Mouse (Mus musculus) midbrain, embryonic 11.5 days (tissue): ENCODE measurements around the gene Trim2. TPM values are rescaled to one million over a fixed set of nuclear protein-coding genes. Genes with fewer than 3 reads are reported as not detected.

Source experiments
- ATAC-seq: fragments of 200-750 bp; cut with Nextera tagmentation; 2 replicates; pipeline ENCODE4 v1.8.0; 2017; ENCODE audit warnings: moderate TSS enrichment, moderate library complexity; ENCODE audit not compliant: low FRiP score
- DNase-seq: peaks from one replicate; pipeline ENCODE4 v3.0.0; 2015; ENCODE audit warnings: low spot score; ENCODE audit errors: missing footprints
- H3K27ac ChIP-seq: fragments of 300-500 bp; sonication (generic); 2 replicates; pipeline ENCODE4 v1.5.1; 2014; ENCODE audit warnings: low read depth, low read length
- H3K27me3 ChIP-seq: fragments of 300-500 bp; sonication (generic); 2 replicates; pipeline ENCODE4 v1.6.1; 2014; ENCODE audit warnings: mild to moderate bottlenecking, low read length, moderate library complexity, mixed read lengths; ENCODE audit not compliant: control insufficient read depth, insufficient read depth
- H3K36me3 ChIP-seq: fragments of 300-500 bp; sonication (generic); 2 replicates; pipeline ENCODE4 v1.6.1; 2014; ENCODE audit warnings: mild to moderate bottlenecking, low read length, moderate library complexity, mixed read lengths; ENCODE audit not compliant: control insufficient read depth, insufficient read depth
- H3K4me1 ChIP-seq: fragments of 300-500 bp; sonication (generic); 2 replicates; pipeline ENCODE4 v1.6.1; 2014; ENCODE audit warnings: low read length; ENCODE audit not compliant: control insufficient read depth, insufficient read depth
- H3K4me2 ChIP-seq: fragments of 300-500 bp; sonication (generic); 2 replicates; pipeline ENCODE4 v1.6.1; 2014; ENCODE audit warnings: mild to moderate bottlenecking, moderate library complexity
- H3K4me3 ChIP-seq: fragments of 300-500 bp; sonication (generic); 2 replicates; pipeline ENCODE4 v1.5.1; 2014; ENCODE audit warnings: low read depth, low read length
- H3K9ac ChIP-seq: fragments of 300-500 bp; sonication (generic); 2 replicates; pipeline ENCODE4 v1.6.1; 2014; ENCODE audit warnings: low read length
- H3K9me3 ChIP-seq: fragments of 300-500 bp; sonication (generic); 2 replicates; pipeline ENCODE4 v1.6.1; 2016; ENCODE audit warnings: low read length; ENCODE audit not compliant: control insufficient read depth
- WGBS: fragments of 180-500 bp; shearing (Covaris S2); extraction: QIAGEN DNeasy Blood & Tissue Kit; methylation state at CpG from one replicate; pipeline ENCODE4 v1.1.7; 2014; 5-methylcytosine and 5-hydroxymethylcytosine counted together
- polyA plus RNA-seq: library from polyadenylated mRNA; unstranded; fragments of >200 nt; fragmentation: Nextera tagmentation; extraction: Ambion mirVana; gene quantifications from 2 replicates; pipeline ENCODE4 v1.2.1, GENCODE M21; 2014

The Trim2 gene
- polyA plus RNA-seq, 1 experiment from 2014 or later, result 128 TPM

- 57% methylated on average over 4 of the region's 4 CpGs for WGBS
- H3K36me3 ChIP-seq, result peaks cover 5% of the 10 kb centered on the region; the same call in 1 of the 2 replicates
These were observed 112.8 kb downstream of the Trim2 start for GRCm38 (mm10) chr3:84193881-84194280.

GRCm38 (mm10) chr3:84191141-84191881 is 115.4 kb downstream of the Trim2 start:
- Histone ChIP-seq H3K36me3 (peaks cover 5% of the 10 kb centered on the region; the same call in 1 of the 2 replicates), H3K27ac (no peak overlapping the region), H3K27me3 (no peaks in the 10 kb centered on the region; the same call in 1 of the 2 replicates), H3K4me2 (no peak overlapping the region), H3K4me3 (no peak overlapping the region), H3K9me3 (no peaks in the 10 kb centered on the region), H3K4me1 (peaks cover 10% of the 10 kb centered on the region), H3K9ac (0 out of 2 replicates have a peak overlapping the region, but pooled peaks have one; percentile 20)
- DNase-seq (peak; percentile 88), ATAC-seq (peak; percentile 31)
- WGBS, result 55% methylated on average over 21 of the region's 21 CpGs

More at GRCm38 (mm10) chr3:84193881-84194280, 112.8 kb downstream of the Trim2 start:
- 0 out of 2 replicates have a peak, but pooled peaks have one; percentile 10 for ATAC-seq
- Histone ChIP-seq H3K9ac (no peak overlapping the region), H3K9me3 (no peaks in the 10 kb centered on the region), H3K4me2 (no peak overlapping the region), H3K27me3 (no peaks in the 10 kb centered on the region; the same call in 1 of the 2 replicates), H3K4me3 (no peak overlapping the region), H3K27ac (no peak overlapping the region), H3K4me1 (peaks cover 10% of the 10 kb centered on the region)
- no peak for DNase-seq

GRCm38 (mm10) chr3:84190513-84191061 is 116.1 kb downstream of the Trim2 start:
- ATAC-seq (peak; percentile 66), DNase-seq (peak; percentile 91)
- Histone ChIP-seq H3K9me3 (no peaks in the 10 kb centered on the region), H3K27me3 (no peaks in the 10 kb centered on the region; the same call in 1 of the 2 replicates), H3K36me3 (peaks cover 3% of the 10 kb centered on the region; the same call in 1 of the 2 replicates), H3K9ac (peak overlapping the region; percentile 20; the same call in 1 of the 2 replicates), H3K4me2 (no peak overlapping the region), H3K4me3 (no peak overlapping the region), H3K27ac (no peak overlapping the region), H3K4me1 (peaks cover 10% of the 10 kb centered on the region)
- WGBS, result 17% methylated on average over 41 of the region's 41 CpGs

GRCm38 (mm10) chr3:84189629-84190173 is 117.0 kb downstream of the Trim2 start:
- H3K4me1 ChIP-seq, result peaks cover 10% of the 10 kb centered on the region
- ATAC-seq (no peak), DNase-seq (no peak)
- no peaks in the 10 kb centered on the region; the same call in 1 of the 2 replicates for H3K27me3 ChIP-seq
- H3K9ac ChIP-seq, result no peak overlapping the region
- H3K4me3 ChIP-seq, result no peak overlapping the region
- H3K36me3 ChIP-seq, result peaks cover 3% of the 10 kb centered on the region; the same call in 1 of the 2 replicates
- H3K9me3 ChIP-seq, result no peaks in the 10 kb centered on the region
- H3K27ac ChIP-seq, result no peak overlapping the region
- 67% methylated on average over 10 of the region's 10 CpGs for WGBS
- no peak overlapping the region for H3K4me2 ChIP-seq

GRCm38 (mm10) chr3:84181717-84182116 is 125.0 kb downstream of the Trim2 start:
- no peak for ATAC-seq
- H3K9me3 ChIP-seq, result no peaks in the 10 kb centered on the region
- no peak for DNase-seq
- WGBS, result 20% methylated on average over 4 of the region's 4 CpGs
- no peak overlapping the region for H3K4me3 ChIP-seq
- no peak overlapping the region for H3K4me2 ChIP-seq
- H3K9ac ChIP-seq, result no peak overlapping the region
- H3K36me3 ChIP-seq, result no peaks in the 10 kb centered on the region; the same call in 1 of the 2 replicates
- peaks cover 8% of the 10 kb centered on the region for H3K4me1 ChIP-seq
- H3K27ac ChIP-seq, result no peak overlapping the region
- H3K27me3 ChIP-seq, result no peaks in the 10 kb centered on the region

- Histone ChIP-seq H3K27ac (no peak overlapping the region), H3K9me3 (no peaks in the 10 kb centered on the region), H3K4me3 (no peak overlapping the region), H3K4me1 (peaks cover 12% of the 10 kb centered on the region), H3K27me3 (no peaks in the 10 kb centered on the region), H3K4me2 (no peak overlapping the region), H3K36me3 (peaks cover 2% of the 10 kb centered on the region; the same call in 1 of the 2 replicates), H3K9ac (no peak overlapping the region)
- ATAC-seq (no peak), DNase-seq (no peak)
- WGBS, result 21% methylated on average over 8 of the region's 8 CpGs
These were observed 125.6 kb downstream of the Trim2 start for GRCm38 (mm10) chr3:84181102-84181501.

GRCm38 (mm10) chr3:84180304-84180703 is 126.4 kb downstream of the Trim2 start:
- Histone ChIP-seq H3K27me3 (no peaks in the 10 kb centered on the region), H3K4me2 (no peak overlapping the region), H3K36me3 (peaks cover 2% of the 10 kb centered on the region; the same call in 1 of the 2 replicates), H3K4me1 (peaks cover 12% of the 10 kb centered on the region), H3K27ac (no peak overlapping the region), H3K9ac (no peak overlapping the region), H3K9me3 (no peaks in the 10 kb centered on the region), H3K4me3 (no peak overlapping the region)
- WGBS, result 72% methylated on average over 2 of the region's 2 CpGs
- no peak for ATAC-seq
- no peak for DNase-seq

- H3K9ac ChIP-seq, result no peak overlapping the region
- peaks cover 12% of the 10 kb centered on the region for H3K4me1 ChIP-seq
- no peak overlapping the region for H3K4me3 ChIP-seq
- 79% methylated on average over 2 of the region's 2 CpGs for WGBS
- no peaks in the 10 kb centered on the region for H3K27me3 ChIP-seq
- no peak overlapping the region for H3K27ac ChIP-seq
- no peak overlapping the region for H3K4me2 ChIP-seq
- H3K9me3 ChIP-seq, result no peaks in the 10 kb centered on the region
- H3K36me3 ChIP-seq, result peaks cover 2% of the 10 kb centered on the region; the same call in 1 of the 2 replicates
- DNase-seq (no peak), ATAC-seq (no peak)
These were observed 128.8 kb downstream of the Trim2 start for GRCm38 (mm10) chr3:84177834-84178233.
